Mouse (Mus musculus): Measurements from ENCODE around the gene Tacc2.
"Not testable (repeated sequence)": the region's sequence is repeated elsewhere in the genome, so short reads cannot be mapped to it uniquely, and the experiment has no call there.

Tacc2 gene

DNA sequence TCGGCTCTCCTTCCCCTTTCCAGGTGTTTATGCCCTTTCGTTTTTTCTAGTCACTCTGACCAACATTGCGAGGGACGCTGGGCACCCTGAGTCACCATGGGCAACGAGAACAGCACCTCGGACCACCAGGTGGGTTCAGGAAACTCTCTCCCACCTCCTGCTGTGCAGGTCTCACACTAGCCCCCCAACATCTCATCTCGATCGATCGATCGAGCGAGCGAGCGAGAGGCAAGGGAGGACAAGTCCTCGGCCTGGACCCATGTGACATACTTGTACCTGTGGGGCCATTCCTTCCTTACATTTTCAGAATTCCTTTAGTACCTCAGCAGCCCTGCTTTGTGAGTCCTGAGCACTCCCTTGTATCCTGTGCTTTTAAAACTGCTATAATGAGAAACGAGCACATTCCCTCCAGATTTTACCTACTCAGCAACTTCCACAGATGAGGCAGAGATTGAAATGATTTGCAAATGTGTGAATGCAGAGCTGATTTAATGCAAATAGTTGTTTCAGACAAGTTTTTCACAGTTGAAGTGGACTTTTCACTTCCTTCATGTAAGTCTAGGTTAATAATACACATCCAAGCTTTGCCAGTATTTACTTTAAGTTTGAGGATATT, at the start of gene Tacc2:
Gene Tacc2, plus strand, starts transcription at position 51 of the 616 bp plus-strand sequence.
- no peak for DNase-seq

GRCm38 (mm10) chr7:130531138-130531537, 46.1 kb upstream of the Tacc2 start:
- not testable (repeated sequence) for DNase-seq

DNA sequence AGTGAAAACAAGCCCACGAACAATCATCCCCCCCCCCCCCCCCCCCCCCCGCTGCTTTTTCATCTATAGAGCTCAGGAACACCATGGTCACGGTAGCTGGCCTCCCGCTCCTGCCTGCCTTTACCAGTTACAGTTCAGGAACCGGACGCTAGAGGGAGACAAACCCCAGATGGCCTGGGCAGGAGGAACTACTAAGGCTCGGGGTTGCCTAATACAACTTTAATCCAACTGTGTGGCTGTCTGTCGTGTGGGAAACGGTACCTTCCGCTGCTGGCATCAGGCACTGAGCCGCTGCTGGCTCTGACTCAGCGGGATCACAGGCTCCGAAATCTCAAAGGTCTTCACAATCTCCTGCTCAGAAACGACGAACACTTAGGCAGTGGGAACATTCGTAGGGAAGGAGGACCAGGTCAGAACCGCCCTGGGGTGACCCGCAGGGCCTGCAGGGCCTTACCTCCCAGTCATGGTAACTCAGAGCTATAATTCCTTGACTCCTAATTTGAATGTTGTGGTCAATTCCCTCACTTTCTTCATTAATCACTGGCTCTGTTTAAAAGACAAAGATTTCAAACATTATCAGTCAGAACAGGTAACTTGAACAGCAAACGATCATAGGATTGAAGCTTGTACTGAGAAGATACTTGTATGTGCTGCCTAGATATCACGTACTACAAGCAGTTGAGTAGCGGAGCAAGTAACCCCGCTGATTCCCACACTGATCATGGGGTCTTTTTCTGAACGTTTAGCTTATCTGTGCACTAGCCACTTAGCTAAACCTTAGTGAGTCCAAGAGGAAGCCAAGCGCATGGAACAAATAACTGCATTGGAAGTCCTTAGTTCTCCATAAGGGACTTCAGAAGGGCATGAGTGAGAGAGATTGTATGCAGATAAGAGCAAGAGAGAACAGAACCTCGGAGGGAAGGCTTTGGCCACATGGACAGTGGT, 43.6 kb upstream of the Tacc2 start:
- DNase-seq: peak; percentile 94

DNA sequence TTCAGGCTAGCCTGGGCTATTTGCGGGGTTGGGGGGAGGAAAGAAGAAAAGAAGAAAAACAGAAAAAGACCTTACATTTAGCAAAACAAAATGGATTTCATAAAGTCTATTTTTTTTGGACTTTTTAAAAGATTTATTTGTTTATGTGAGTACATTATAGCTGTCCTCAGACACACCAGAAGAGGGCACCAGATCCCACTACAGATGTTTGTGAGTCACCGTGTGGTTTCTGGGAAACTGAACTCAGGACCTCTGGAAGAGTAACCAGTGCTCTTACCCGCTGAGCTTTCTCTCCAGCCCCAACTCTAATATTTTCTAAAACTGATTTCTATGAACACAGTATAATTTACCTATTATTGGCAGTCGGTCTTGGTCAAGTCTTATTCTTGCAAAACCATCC, 42.1 kb upstream of the Tacc2 start:
- no peak for DNase-seq

DNA sequence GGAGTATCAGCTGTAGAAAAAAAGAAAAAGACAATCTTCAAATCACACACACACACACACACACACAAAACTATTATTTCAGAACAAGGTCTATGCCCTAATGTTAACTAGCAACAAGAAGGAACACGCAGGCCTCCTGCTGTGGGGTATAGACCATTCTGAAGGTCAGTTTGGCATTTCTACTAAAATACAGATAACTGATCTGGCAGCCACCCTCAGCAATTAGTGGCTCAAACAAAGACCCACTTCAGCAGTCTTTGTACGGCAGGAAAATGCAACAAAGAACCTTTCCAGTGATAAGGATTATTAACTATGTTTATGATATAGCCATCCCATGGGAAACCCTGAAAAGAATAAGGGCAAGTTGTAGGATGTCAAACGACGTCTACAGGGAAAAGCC, 40.2 kb upstream of the Tacc2 start:
- DNase-seq: no peak

DNA sequence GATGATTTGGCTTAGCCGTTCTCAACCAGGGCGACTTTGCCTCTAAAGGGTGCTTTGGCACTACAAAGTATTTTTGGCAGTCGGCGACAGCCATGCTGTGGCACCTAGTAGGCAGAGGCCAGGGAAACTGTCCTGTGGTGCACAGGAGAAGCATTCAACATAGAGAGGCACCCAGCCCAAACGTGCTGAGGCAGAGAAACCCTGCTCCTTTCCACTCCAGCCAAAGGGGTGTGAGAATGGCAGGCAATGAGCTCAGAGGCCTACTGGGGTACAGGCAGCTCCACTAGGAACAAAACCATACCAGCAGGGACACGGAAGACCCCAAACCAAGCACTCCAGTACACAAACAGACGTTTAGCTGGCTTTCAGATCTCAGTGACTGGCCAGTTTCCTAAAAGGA, 37.1 kb upstream of the Tacc2 start:
- no peak for DNase-seq

DNA sequence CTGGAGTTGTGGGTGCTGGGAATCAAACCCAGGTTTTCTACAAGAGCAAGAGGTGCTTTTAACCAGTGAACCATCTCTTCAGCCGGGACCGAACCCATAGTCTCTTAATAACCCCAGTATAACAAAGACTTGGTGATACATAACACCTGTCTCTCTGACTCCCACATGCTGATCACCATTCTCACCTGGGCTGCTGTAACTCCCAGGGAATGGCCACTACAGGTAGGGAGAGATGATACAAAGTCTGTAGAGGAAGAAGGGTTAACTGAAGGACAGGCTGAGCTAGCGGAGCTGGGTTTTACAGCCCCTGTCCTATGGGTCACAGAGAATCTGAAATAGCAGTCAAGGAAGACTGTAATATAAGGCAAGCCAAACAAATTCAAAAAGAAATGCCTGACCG, 34.1 kb upstream of the Tacc2 start:
- no peak for DNase-seq

DNA sequence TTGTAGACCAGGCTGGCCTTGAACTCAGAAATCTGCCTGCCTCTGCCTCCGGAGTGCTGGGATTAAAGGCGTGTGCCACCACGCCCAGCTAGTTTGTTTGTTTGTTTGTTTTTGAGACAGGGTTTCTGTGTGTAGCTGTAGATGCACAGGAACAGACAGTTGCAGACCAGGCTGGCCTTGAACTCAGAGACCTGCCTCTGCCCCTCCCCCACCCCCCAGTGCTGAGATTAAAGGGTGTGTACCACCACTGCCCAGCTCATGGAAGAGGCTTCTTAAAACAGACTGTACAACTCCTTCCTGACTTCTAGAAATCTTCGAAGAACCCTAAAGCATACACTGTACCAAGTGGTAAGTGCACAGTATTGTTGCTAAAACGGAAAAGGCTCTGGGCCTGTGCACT, 31.8 kb upstream of the Tacc2 start:
- no peak for DNase-seq

DNA sequence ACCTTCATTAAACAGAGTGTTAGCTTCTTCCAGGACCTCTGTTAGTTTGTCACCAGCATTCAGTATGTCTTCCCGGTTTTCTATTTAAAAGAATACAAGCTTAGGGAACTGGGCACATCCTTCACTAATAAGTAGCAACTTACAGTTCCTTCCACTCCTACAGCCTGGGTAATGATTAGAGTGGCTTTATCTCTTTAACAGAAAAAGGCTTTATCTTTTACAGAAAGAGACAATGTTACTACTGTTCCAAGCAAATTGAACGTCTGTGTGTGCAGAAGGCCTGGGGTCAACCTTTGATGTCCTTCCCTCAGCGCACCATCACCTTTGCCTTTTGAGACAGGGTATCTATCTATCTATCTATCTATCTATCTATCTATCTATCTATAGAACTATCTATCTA, 31.3 kb upstream of the Tacc2 start:
- DNase-seq: no peak

GRCm38 (mm10) chr7:130546421-130546790, 30.8 kb upstream of the Tacc2 start:
- DNase-seq: no peak

- peak; percentile 96 for DNase-seq
Observed at GRCm38 (mm10) chr7:130546791-130547484, 30.3 kb upstream of the Tacc2 start.

DNA sequence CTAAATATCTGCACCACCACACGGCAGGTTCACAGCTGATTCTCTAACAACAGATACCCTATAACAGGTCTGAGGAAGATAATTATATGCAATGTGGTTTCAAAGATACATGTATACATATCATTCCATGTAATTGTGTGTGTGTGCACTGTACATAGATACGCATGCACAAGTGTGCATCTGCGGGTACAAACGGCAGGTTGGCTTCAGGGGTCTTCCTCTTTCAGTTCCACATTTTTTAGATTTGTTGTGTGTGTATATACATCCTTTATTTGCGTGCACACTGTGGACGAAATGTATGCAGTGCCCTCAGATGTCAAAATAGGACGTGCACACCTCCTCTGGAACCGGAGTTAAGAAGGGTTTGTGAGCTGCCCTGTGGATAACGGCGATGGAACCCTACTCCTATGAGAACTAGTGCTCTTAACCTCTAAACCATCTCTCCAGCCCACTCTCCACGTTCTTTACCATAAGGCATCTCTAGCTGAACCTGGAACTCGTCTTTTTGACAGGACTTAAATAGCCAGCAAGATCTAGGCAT, 29.5 kb upstream of the Tacc2 start:
- DNase-seq: no peak

GRCm38 (mm10) chr7:130552780-130553179, 24.5 kb upstream of the Tacc2 start:
- DNase-seq: peak; percentile 19

- no peak for DNase-seq
Observed at GRCm38 (mm10) chr7:130553321-130553720, 23.9 kb upstream of the Tacc2 start.

GRCm38 (mm10) chr7:130555597-130555996, 21.6 kb upstream of the Tacc2 start:
- no peak for DNase-seq

GRCm38 (mm10) chr7:130558592-130558991, 18.6 kb upstream of the Tacc2 start:
- no peak for DNase-seq

GRCm38 (mm10) chr7:130560933-130561332, 16.3 kb upstream of the Tacc2 start:
- no peak for DNase-seq

GRCm38 (mm10) chr7:130563276-130563675, 14.0 kb upstream of the Tacc2 start:
- no peak for DNase-seq

DNA sequence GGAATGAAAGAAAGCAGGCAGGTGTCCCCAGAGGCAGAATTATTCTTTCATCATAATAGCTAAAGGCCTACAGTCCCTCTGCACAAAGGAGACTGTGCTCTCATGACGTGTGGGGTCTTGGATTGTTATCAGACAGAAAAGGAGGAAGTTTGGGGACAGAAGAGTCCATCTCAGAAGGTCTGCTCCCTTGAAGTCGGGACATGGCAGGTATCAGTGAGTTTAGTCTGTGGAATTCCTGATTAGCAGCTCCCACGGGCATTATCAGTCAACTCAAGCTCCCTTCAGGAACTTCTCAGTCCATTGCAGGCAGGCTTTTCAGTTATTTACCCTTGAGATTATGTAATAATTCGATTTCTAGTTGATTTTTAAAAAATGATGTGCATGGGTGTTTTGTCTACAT, 13.4 kb upstream of the Tacc2 start:
- no peak for DNase-seq

GRCm38 (mm10) chr7:130564596-130564995, 12.6 kb upstream of the Tacc2 start:
- DNase-seq: no peak

DNA sequence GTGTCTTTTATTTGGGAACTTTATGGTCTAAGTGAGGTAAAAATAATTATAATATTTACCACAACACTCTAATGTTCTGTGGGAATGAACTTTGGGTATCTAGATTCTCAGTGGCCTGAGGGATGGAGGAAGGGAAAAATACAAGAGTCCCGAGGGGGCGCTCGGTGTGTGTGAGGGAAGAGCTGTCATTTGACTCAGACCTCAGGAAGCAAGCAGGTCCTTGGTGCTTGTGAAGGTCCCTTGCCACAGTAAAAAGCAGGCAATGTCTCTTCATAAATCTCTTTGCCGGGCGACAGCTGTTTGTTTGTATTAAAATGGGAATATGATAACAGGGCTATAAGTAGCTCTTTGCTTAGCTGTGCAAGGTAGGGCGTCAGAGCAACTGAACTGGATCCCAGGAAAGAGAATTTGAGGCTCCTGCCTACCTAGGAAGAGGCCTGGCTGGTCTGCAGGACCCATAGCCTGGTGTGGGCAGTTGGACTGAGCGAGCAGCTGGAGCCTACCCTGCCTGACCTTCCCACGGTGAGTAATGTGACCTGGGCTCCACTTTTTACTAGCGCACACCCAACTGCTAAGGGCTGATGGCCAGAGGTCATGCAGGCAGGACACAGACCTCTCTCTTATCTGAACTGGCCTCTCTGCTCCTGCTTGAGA, 8.3 kb upstream of the Tacc2 start:
- no peak for DNase-seq

- DNase-seq: no peak
Observed at GRCm38 (mm10) chr7:130570472-130570871, 6.8 kb upstream of the Tacc2 start.

DNA sequence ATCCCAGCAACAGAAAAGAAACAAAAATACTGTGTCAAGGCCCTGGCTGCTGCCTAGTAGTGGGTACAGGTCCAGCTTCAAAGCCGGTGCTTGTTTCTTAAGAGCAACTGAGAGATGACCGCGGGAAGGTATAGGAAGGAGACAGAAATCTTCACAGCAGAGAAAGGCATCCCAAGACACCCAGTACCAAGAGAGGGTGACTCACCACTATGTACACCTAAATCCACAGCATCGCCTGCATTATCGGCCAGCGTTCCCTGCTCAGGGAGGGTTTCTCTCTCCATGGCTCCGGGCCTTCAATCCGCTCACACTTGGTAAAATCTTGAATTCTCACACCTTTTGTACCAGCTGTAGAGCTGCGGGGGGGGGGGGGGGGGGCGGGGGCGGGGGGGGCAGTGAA, 4.4 kb upstream of the Tacc2 start, which contains the start of gene Nsmce4a:
Gene Nsmce4a, minus strand, starts transcription at position 298 of the 400 bp plus-strand sequence.
- DNase-seq: no peak

Data from lung, postnatal 10 days (tissue).